Mouse (Mus musculus) hindbrain, embryonic 14.5 days (tissue): ENCODE measurements at regions not wholly inside any gene's neighbourhood (a gene's known extent, or its start where the extent isn't known, plus 50 kb on each side); places are given as distances from the start of the nearest gene placed in this dataset.

Experiments used
- ATAC-seq: fragments of 200-750 bp; cut with Nextera tagmentation; 2 replicates; pipeline ENCODE4 v1.8.0; 2017; ENCODE audit warnings: moderate number of reproducible peaks, mild to moderate bottlenecking, moderate TSS enrichment, moderate library complexity; ENCODE audit not compliant: low FRiP score
- DNase-seq: peaks from one replicate; pipeline ENCODE4 v3.0.0-alpha.2; 2015; ENCODE audit warnings: low spot score
- H3K27ac ChIP-seq: fragments of 300-500 bp; sonication (generic); 2 replicates; pipeline ENCODE4 v1.5.1; 2014; ENCODE audit warnings: mild to moderate bottlenecking, moderate library complexity
- H3K27me3 ChIP-seq: fragments of 300-500 bp; sonication (generic); 2 replicates; pipeline ENCODE4 v1.6.1; 2014; ENCODE audit warnings: mild to moderate bottlenecking, low read length, mixed read lengths; ENCODE audit not compliant: control insufficient read depth, insufficient read depth
- H3K36me3 ChIP-seq: fragments of 300-500 bp; sonication (generic); replicated peaks from 2 replicates; pipeline ENCODE4 v1.6.1; 2014; ENCODE audit not compliant: control insufficient read depth, insufficient read depth
- H3K4me1 ChIP-seq: fragments of 300-500 bp; sonication (generic); replicated peaks from 2 replicates; pipeline ENCODE4 v1.6.1; 2014; ENCODE audit warnings: antibody characterized with exemption, low read length, mixed read lengths; ENCODE audit not compliant: control insufficient read depth, insufficient read depth
- H3K4me2 ChIP-seq: fragments of 300-500 bp; sonication (generic); replicated peaks from 2 replicates; pipeline ENCODE4 v1.6.1; 2014; ENCODE audit warnings: mild to moderate bottlenecking, moderate library complexity
- H3K4me3 ChIP-seq: fragments of 300-500 bp; sonication (generic); replicated peaks from 2 replicates; pipeline ENCODE4 v1.5.1; 2014; ENCODE audit warnings: mild to moderate bottlenecking, low read length
- H3K9ac ChIP-seq: fragments of 300-500 bp; sonication (generic); 2 replicates; pipeline ENCODE4 v1.6.1; 2014
- H3K9me3 ChIP-seq: fragments of 300-500 bp; sonication (generic); 2 replicates; pipeline ENCODE4 v1.6.1; 2016; ENCODE audit warnings: low read length; ENCODE audit not compliant: control insufficient read depth
- WGBS: fragments of 180-500 bp; shearing (Covaris S2); extraction: QIAGEN DNeasy Blood & Tissue Kit; methylation state at CpG from one replicate; pipeline ENCODE4 v1.1.7; 2014; 5-methylcytosine and 5-hydroxymethylcytosine counted together

DNA sequence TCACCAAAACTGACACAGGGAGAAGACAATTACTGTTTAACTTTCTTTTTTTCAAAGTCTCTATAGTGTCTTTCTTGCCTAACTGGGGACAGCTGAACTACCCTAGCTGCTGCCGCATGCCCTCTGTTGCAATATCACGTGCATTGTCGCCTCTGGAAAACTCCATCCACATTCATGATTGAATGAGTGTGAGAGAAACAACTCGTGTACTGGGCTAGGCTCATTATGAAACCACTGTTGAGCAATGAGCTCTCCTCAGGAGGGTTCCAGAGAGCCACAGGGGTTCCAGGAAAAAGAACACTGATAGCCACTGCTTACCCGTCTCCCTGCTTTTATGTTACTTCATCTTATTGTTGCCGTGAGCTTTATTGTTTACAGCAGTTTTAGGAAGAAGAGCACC, 132.2 kb upstream of the Bcl6 start:
- Histone ChIP-seq H3K4me1 (no peaks in the 10 kb centered on the region), H3K36me3 (no peaks in the 10 kb centered on the region), H3K9ac (no peak overlapping the region), H3K4me2 (no peak overlapping the region), H3K27me3 (no peaks in the 10 kb centered on the region), H3K9me3 (no peaks in the 10 kb centered on the region), H3K4me3 (no peak overlapping the region), H3K27ac (no peak overlapping the region)
- WGBS = 48% methylated on average over 6 of the region's 6 CpGs
- DNase-seq (no peak), ATAC-seq (no peak)

DNA sequence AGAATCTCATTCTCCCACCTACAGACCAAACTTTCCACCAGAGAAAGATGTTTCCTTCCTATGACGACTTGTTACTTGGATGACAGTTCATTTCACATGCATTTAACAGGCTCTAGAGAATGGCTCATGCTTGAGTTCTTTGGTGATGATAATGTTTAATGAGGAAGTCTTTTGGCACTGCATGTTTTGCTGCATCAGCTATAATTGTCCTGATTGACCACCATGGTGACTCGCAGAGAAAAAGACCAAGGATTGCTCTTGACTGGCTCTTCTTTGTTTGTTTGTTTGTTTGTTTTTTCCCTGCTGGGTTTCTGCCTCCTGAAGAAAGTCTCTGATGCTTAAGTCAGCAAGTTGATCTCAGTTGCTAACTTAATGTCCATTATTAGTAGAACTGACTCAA, 129.8 kb upstream of the Bcl6 start:
- DNase-seq = no peak
- Histone ChIP-seq H3K4me2 (no peak overlapping the region), H3K9me3 (no peaks in the 10 kb centered on the region), H3K9ac (no peak overlapping the region), H3K27me3 (no peaks in the 10 kb centered on the region), H3K4me3 (no peak overlapping the region), H3K27ac (no peak overlapping the region), H3K36me3 (no peaks in the 10 kb centered on the region), H3K4me1 (no peaks in the 10 kb centered on the region)
- no peak for ATAC-seq
- WGBS = 86% methylated on average over 2 of the region's 2 CpGs

DNA sequence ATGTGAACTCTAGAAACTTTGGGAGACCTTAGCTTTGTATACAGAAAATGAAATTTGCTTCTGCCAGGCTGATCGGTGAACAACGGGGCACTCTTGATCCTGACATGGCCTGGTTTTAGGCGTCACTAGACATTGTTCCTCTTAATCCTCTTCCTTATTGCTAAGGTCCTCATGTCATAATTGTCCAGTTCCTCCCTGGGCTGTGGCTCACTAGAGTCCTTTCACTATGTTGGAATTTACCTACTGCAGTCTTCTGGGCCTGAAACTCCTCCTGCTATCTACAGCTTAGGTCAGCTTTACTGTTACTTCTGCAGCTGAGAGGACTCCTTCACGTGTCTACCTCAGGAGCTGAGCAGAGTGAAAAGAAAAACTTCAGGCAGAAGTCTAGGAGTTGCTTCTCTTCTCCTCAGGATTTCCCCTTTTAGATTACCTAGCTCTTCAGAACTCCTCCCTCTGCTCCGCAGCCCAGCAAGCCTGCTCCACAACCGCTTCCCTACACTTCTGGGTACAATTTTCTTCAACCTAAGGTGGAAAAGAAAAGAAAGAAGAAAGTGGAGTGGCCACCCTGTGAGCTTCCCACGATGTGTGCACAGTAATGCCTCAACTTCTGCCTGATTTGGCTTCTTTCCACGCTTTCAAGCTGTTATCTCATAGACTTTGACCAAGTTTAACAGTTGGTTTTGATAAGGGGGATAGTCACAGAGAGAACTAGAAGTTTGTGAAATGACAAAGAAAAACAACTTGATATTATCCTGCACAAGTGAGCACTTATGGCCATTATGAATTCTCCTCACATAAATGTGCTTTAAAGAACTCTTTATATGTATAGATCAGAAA, 114.4 kb upstream of the Bcl6 start:
- H3K4me3 ChIP-seq = no peak overlapping the region
- H3K27ac ChIP-seq = no peak overlapping the region
- DNase-seq (no peak), ATAC-seq (no peak)
- WGBS = 83% methylated on average over 8 of the region's 8 CpGs
- H3K27me3 ChIP-seq = no peaks in the 10 kb centered on the region
- 0 out of 2 replicates have a peak, but pooled peaks cover 6% of the 10 kb centered on the region for H3K9me3 ChIP-seq
- no peaks in the 10 kb centered on the region for H3K36me3 ChIP-seq
- no peak overlapping the region for H3K9ac ChIP-seq
- no peaks in the 10 kb centered on the region for H3K4me1 ChIP-seq
- no peak overlapping the region for H3K4me2 ChIP-seq

DNA sequence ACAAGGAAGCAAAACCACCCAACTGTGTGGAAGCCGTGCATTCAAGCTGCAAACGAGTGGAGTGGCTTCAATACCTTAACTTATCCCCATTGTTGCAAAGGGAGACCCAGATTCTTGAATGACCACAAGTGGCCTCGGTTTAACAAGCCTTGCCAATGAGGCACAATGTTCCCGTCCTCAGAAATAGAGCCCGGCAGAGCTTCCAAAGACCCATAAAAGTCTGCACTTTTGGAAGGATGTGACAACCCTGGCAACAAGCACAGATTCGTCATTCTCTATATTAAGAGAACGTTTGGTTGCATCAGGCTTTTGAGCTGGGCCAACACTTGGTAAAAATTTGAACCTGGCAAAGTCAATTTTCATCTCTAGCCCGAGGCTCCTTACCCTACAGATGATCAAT, 108.9 kb upstream of the Bcl6 start:
- Histone ChIP-seq H3K9ac (no peak overlapping the region), H3K4me1 (no peaks in the 10 kb centered on the region), H3K27ac (no peak overlapping the region), H3K36me3 (no peaks in the 10 kb centered on the region), H3K27me3 (no peaks in the 10 kb centered on the region), H3K4me2 (no peak overlapping the region), H3K9me3 (no peaks in the 10 kb centered on the region), H3K4me3 (no peak overlapping the region)
- ATAC-seq (no peak), DNase-seq (no peak)
- 71% methylated on average over 8 of the region's 8 CpGs for WGBS

DNA sequence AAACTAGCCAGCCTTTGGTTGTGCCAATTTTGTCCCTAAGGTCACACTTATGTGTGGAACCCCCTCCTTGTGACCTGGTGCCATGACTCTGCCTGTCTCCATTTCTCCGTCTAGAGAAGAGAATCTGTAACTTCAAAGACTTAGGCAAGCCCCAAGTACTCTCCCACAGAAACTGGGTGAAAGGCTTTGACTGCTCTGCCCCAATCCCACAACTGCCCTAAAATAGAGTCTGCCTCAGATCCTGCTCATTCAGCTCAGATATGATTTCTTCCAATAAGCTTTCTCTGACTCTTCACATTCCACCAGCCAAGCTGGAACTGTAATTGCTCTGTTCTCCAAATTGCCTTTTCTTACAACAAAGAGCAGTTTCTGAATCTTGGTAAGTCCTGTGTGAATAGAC, 107.4 kb upstream of the Bcl6 start:
- WGBS = 80% methylated on average over 1 of the region's 1 CpGs
- ATAC-seq = no peak
- no peak overlapping the region for H3K4me2 ChIP-seq

DNA sequence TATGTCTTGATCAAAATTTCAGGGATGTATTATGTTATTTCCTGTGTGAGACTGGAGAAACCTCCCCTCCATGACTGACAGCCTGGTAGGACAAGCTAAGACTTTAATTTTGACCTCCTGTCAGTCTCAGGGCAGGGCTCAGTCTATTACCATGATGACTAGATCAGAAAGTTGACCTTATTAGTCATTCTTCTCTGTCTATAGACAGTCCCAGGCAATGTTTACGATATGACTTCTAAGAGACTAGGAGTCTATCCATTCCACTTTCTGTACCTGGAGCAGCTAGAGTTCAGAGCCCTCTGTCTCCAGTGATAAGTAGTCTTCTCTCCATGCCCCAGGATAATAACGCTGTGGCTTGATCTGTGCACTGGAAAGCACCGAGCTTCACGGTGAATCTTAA, 107.0 kb upstream of the Bcl6 start:
- H3K27me3 ChIP-seq = no peaks in the 10 kb centered on the region
- H3K36me3 ChIP-seq = no peaks in the 10 kb centered on the region
- DNase-seq (no peak), ATAC-seq (no peak)
- no peak overlapping the region for H3K9ac ChIP-seq
- no peaks in the 10 kb centered on the region for H3K9me3 ChIP-seq
- no peak overlapping the region for H3K4me2 ChIP-seq
- no peaks in the 10 kb centered on the region for H3K4me1 ChIP-seq
- H3K27ac ChIP-seq = no peak overlapping the region
- no peak overlapping the region for H3K4me3 ChIP-seq
- 91% methylated on average over 4 of the region's 4 CpGs for WGBS

More for the DNA sequence above, 107.4 kb upstream of the Bcl6 start:
- Histone ChIP-seq H3K27ac (no peak overlapping the region), H3K36me3 (no peaks in the 10 kb centered on the region), H3K4me1 (no peaks in the 10 kb centered on the region), H3K9me3 (no peaks in the 10 kb centered on the region), H3K9ac (no peak overlapping the region), H3K27me3 (no peaks in the 10 kb centered on the region), H3K4me3 (no peak overlapping the region)
- no peak for DNase-seq

DNA sequence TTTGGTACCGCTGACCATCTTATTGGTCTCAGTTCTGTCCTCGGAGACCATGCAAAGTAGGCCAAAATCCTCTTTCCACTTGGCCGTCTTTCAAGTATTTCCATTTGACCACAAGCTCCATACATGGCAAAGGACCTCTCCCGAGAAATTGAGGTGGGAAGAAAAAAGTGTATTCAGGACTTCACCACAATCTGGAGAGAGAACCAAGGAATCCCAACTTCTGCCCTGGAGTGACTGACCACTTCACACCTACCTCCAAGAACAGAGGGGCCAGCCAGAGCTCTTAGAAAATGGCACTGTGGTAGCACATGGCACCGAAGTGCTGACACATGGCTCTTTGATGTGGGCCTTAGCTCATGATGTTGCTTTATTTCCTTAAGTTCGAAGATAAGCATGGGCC, 105.9 kb upstream of the Bcl6 start:
- Histone ChIP-seq H3K9ac (no peak overlapping the region), H3K4me2 (no peak overlapping the region), H3K4me3 (no peak overlapping the region), H3K36me3 (no peaks in the 10 kb centered on the region), H3K4me1 (no peaks in the 10 kb centered on the region), H3K9me3 (no peaks in the 10 kb centered on the region), H3K27me3 (no peaks in the 10 kb centered on the region), H3K27ac (no peak overlapping the region)
- DNase-seq = no peak
- ATAC-seq = no peak
- WGBS = 94% methylated on average over 6 of the region's 6 CpGs

DNA sequence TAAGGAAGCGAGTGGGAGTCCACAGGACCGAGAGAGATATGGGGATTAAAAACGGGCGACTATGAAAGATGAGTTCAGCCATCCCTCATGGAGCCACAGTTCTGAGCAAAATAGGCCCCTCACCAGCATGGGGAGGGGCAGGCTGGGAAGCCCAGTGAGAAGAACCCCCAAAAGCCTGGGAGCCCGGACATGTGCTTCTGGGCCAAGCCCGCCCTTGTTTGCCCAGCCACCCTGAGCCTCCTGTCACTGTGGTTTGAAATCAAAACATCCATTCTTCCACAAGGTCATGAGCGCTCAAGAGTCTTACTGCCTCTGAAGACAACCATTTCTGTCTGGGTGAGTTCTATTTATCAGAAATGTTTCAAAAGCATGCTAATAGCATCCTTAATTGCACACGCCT, 105.0 kb upstream of the Bcl6 start:
- H3K4me2 ChIP-seq = no peak overlapping the region
- H3K9ac ChIP-seq = no peak overlapping the region
- no peak overlapping the region for H3K27ac ChIP-seq
- 92% methylated on average over 8 of the region's 8 CpGs for WGBS
- no peaks in the 10 kb centered on the region for H3K27me3 ChIP-seq
- no peak overlapping the region for H3K4me3 ChIP-seq
- H3K4me1 ChIP-seq = no peaks in the 10 kb centered on the region
- no peaks in the 10 kb centered on the region for H3K9me3 ChIP-seq
- no peak for ATAC-seq
- DNase-seq = no peak
- no peaks in the 10 kb centered on the region for H3K36me3 ChIP-seq

DNA sequence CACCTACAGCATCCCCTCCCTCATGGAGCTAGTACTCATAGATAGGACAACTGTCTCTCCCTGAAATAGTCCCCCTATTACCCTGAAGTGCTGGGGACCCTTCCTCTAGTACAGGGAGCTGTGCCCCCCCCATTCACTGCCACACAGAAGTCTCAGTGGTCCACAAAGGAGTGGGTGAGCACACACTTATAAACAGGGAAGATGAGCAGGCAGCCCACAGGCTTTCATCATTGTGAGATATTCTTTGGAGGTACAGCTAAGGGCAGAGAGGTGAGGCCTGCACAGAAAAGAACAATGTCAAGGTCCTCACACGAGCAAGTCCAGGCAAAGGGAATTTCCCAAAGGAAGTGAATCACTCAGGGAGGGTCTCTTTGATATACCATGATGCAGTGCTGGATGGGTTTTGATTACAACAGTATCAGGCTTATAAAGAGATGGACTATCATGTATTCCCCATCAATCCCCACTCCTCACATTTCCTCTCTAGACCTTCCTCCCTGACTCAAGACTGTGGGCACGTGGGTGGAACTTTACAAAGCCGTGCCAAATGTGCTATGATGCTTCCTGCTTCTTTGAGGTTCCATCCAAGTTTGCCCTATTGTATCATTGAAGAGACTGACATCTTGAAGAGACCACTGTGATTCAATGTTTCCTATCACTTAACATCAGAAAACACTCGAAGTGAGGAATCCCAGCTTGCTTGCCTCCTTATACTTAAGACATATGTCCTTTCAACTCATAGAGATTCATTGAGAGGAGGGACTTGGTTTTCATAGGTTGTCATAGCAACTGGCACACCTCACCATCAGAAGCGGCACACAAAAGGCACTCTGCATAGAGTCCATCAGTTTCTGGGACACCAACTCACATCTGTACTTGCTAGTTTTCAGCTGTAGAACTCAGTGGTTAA, 104.2 kb upstream of the Bcl6 start:
- DNase-seq (no peak), ATAC-seq (no peak)
- Histone ChIP-seq H3K4me3 (no peak overlapping the region), H3K27ac (no peak overlapping the region), H3K9ac (no peak overlapping the region), H3K27me3 (no peaks in the 10 kb centered on the region), H3K4me2 (no peak overlapping the region), H3K4me1 (no peaks in the 10 kb centered on the region), H3K9me3 (no peaks in the 10 kb centered on the region), H3K36me3 (no peaks in the 10 kb centered on the region)
- WGBS = 80% methylated on average over 5 of the region's 5 CpGs
